Mouse (Mus musculus) lung, postnatal 0 days (tissue): ENCODE data around the gene Tspan12. TPM values are rescaled to one million over a fixed set of nuclear protein-coding genes. Genes with fewer than 3 reads are reported as not detected.

ENCODE experiments used
- ATAC-seq: fragments of 200-750 bp; cut with Nextera tagmentation; 2 replicates; pipeline ENCODE4 v1.8.0; 2017; ENCODE audit warnings: moderate library complexity
- DNase-seq: peaks from one replicate; pipeline ENCODE4 v3.0.0-alpha.2; 2016; ENCODE audit warnings: low spot score
- H3K27ac ChIP-seq: fragments of 300-500 bp; sonication (generic); 2 replicates; pipeline ENCODE4 v1.5.1; 2014; ENCODE audit warnings: antibody characterized with exemption, mild to moderate bottlenecking, low read length, mixed read lengths
- H3K27me3 ChIP-seq: fragments of 300-500 bp; sonication (generic); replicated peaks from 2 replicates; pipeline ENCODE4 v1.6.1; 2014; ENCODE audit warnings: low read length, mixed read lengths; ENCODE audit not compliant: insufficient read depth
- H3K36me3 ChIP-seq: fragments of 300-500 bp; sonication (generic); 2 replicates; pipeline ENCODE4 v1.6.1; 2014; ENCODE audit warnings: low read length, mixed read lengths; ENCODE audit not compliant: insufficient read depth
- H3K4me1 ChIP-seq: fragments of 300-500 bp; sonication (generic); 2 replicates; pipeline ENCODE4 v1.6.1; 2014; ENCODE audit warnings: antibody characterized with exemption, low read depth, low read length, mixed read lengths; ENCODE audit not compliant: insufficient read depth
- H3K4me2 ChIP-seq: fragments of 300-500 bp; sonication (generic); replicated peaks from 2 replicates; pipeline ENCODE4 v1.6.1; 2014; ENCODE audit warnings: low read depth, mild to moderate bottlenecking, low read length, moderate library complexity, mixed read lengths
- H3K4me3 ChIP-seq: fragments of 300-500 bp; sonication (generic); 2 replicates; pipeline ENCODE4 v1.5.1; 2014; ENCODE audit warnings: low read depth, low read length
- H3K9ac ChIP-seq: fragments of 300-500 bp; sonication (generic); replicated peaks from 2 replicates; pipeline ENCODE4 v1.6.1; 2014; ENCODE audit warnings: low read depth, mild to moderate bottlenecking
- H3K9me3 ChIP-seq: fragments of 300-500 bp; sonication (generic); 2 replicates; pipeline ENCODE4 v1.6.1; 2016; ENCODE audit warnings: low read length, mixed read lengths
- CTCF ChIP-seq: IDR thresholded peaks from 2 replicates; pipeline ENCODE4 v1.5.1; 2016; ENCODE audit warnings: antibody characterized with exemption, mild to moderate bottlenecking
- EP300 ChIP-seq: IDR thresholded peaks from 2 replicates; pipeline ENCODE4 v1.6.1; 2016; ENCODE audit warnings: antibody characterized with exemption, mild to moderate bottlenecking, control low read depth
- WGBS: fragments of 180-500 bp; shearing (Covaris S2); extraction: QIAGEN DNeasy Blood & Tissue Kit; methylation state at CpG from one replicate; pipeline ENCODE4 v1.1.7; 2014; 5-methylcytosine and 5-hydroxymethylcytosine counted together
- polyA plus RNA-seq: library from polyadenylated mRNA; unstranded; fragments of >200 nt; fragmentation: Nextera tagmentation; extraction: Ambion mirVana; gene quantifications from 2 replicates; pipeline ENCODE4 v1.2.1, GENCODE M21; 2015

Tspan12 gene
- polyA plus RNA-seq, 1 experiment from 2014 or later = 85.5 TPM

DNA sequence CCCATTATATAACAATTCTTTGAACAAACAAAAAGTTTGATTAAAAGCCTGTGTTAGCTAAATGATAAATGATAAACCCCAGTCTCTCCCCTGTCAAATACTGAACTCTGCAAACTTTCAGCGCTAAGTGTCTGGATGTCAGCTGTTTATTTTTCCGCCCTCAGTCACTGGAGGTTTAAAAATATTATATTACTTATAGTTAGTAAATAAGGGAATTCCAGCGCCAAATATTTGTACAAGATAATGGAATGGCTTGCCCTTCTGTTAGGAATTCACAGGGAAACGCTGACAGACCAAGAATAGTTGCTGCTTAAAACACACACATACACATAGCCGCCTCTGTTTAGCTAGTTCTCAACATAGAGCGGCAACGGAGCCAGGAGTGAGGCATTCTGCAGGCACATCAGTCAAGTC lies 29.6 kb downstream of the Tspan12 start:
- TF ChIP-seq EP300 = no peak
- no peak for TF ChIP-seq CTCF
- Histone ChIP-seq H3K36me3 (no peaks in the 10 kb centered on the region), H3K4me1 (peaks cover 9% of the 10 kb centered on the region; the same call in 1 of the 2 replicates), H3K27me3 (no peaks in the 10 kb centered on the region), H3K9ac (no peak overlapping the region), H3K4me2 (peak overlapping the region; percentile 39), H3K9me3 (no peaks in the 10 kb centered on the region), H3K27ac (0 out of 2 replicates have a peak overlapping the region, but pooled peaks have one; percentile 11), H3K4me3 (no peak overlapping the region)
- peak; percentile 55; the same call in 1 of the 2 replicates for ATAC-seq
- 20% methylated on average over 7 of the region's 7 CpGs for WGBS
- peak; percentile 26 for DNase-seq

DNA sequence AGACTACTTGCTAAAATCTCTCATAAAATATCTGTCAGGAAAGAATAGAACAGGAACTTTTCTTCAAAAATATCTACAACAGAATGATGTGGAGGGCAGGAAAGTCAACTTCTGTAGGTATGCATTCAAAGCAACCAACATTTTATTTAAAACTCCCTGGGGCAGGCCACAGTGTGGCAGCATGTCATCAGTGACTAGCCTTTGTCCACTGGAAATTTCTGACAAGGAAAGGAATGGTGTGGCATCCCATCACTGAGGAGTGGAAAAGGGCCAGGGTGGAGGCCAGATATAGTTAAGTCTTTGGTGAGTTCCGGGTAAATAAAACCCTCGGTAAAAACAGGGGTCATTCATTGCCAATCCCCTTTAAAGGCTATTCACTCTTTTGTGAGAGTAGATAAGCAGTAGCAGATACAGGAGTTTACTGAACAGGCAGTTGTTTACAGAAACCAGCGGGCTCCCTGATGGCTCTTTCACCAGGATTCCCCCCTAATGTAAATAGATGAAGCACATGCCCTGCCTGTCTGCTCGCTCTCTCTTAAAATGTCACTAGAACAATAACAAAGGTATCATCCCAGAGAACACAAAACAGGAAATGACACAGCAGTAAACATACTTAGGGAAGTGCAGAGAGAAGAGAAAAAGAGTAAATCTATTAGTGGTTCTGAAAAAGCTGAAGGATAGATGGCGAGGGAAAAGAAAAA lies 34.1 kb downstream of the Tspan12 start:
- H3K4me2 ChIP-seq = no peak overlapping the region
- TF ChIP-seq EP300 (peak; percentile 63), CTCF (peak; percentile 54)
- DNase-seq (peak; percentile 10), ATAC-seq (peak; percentile 58)
- H3K27me3 ChIP-seq = no peaks in the 10 kb centered on the region
- 14% methylated on average over 5 of the region's 5 CpGs for WGBS
- H3K9ac ChIP-seq = no peak overlapping the region
- no peaks in the 10 kb centered on the region for H3K36me3 ChIP-seq
- no peak overlapping the region for H3K4me3 ChIP-seq
- no peaks in the 10 kb centered on the region for H3K9me3 ChIP-seq
- peaks cover 4% of the 10 kb centered on the region; the same call in 1 of the 2 replicates for H3K4me1 ChIP-seq
- H3K27ac ChIP-seq = no peak overlapping the region

DNA sequence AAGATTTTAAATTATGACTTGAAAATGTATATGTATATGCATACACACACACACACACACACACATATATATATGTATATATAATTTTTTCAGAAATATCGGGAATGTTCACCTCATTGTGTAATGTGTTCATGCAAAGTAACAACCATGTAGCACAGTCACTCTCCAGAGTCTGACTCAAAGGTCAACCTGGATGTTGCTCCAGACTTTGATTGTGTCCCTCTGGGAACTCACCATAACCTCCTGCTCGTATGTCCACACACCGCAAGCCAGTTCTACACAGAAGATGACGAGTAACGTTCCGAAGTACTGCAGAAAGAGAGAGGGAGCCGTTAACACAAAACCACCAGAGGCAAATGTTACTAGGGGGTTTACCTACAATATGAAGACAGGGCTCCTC lies 46.3 kb downstream of the Tspan12 start:
- Histone ChIP-seq H3K9ac (no peak overlapping the region), H3K4me1 (no peaks in the 10 kb centered on the region), H3K4me2 (no peak overlapping the region), H3K4me3 (no peak overlapping the region), H3K27me3 (no peaks in the 10 kb centered on the region), H3K27ac (no peak overlapping the region), H3K36me3 (no peaks in the 10 kb centered on the region), H3K9me3 (no peaks in the 10 kb centered on the region)
- ATAC-seq = no peak
- WGBS = 87% methylated on average over 7 of the region's 7 CpGs
- TF ChIP-seq CTCF = no peak
- TF ChIP-seq EP300 = no peak
- no peak for DNase-seq

DNA sequence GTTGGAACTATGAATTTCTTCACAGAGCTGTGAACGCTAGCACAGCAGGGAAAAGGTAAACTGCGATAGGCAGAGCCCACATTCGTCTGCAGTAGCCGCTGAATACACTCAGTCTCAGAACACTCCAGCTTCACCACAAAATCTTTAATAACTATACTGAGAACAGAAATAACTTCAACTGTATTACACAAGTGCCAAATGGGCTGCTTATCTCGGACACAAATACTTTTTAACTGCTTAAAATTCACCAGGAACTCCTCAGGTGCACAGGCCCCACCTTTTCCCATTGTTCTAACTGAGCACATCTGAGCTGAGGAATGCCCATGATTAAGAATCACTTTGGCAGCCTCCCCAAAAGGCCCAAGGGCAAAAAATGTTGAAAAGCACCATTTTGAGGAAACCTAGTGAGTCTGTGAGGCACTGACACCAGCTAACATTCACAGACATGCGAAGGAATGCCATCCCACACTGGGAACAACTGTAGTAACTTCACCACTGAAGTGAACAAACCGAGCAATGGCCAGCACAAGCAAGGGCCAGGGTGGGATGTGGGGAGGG lies 47.2 kb downstream of the Tspan12 start:
- DNase-seq (peak; percentile 52), ATAC-seq (peak; percentile 67)
- Histone ChIP-seq H3K9me3 (no peaks in the 10 kb centered on the region), H3K4me2 (no peak overlapping the region), H3K9ac (no peak overlapping the region), H3K27me3 (no peaks in the 10 kb centered on the region), H3K4me3 (no peak overlapping the region), H3K4me1 (no peaks in the 10 kb centered on the region), H3K27ac (peak overlapping the region; percentile 51; the same call in 1 of the 2 replicates), H3K36me3 (no peaks in the 10 kb centered on the region)
- 55% methylated on average over 7 of the region's 7 CpGs for WGBS
- no peak for TF ChIP-seq CTCF

DNA sequence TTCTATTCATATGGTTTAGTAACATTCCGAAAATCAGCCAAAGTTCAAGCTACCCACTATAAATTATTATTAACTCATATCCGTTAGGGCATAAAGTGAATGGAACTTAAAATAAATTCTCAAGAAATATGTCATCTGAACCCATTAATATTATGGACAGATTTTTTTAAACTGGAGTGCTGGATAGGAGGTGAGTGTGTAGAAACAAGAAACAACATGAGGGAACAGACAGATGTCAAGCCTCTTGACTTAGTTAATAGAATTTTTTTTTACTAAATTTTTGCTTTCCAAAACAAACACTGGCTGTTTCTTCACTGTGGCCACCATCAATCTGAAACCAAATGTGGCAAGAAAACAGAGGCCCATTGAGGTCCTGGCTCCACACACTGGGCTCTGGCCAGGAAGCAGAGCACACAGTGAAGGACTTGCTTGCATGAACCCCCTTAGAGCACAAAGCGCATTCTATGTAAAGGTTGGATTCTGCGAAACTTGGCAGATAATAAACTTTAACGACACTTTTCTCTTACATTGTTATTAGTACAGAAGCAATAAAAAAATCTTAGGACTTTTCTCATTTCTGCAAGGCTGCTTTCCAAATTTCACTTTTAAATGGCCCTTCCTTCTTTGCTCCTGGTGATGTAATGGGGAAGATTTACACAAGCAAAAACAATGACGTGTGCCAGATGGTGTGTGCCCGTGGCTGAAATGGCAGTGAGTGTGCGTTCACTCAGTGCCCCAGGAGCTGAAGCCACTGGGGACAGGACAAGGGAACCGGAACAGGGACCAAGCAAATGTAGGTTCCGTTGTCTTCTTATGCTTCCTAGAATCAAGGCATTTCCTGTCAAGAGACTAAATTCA lies 48.6 kb downstream of the Tspan12 start:
- Histone ChIP-seq H3K4me3 (no peak overlapping the region), H3K4me1 (no peaks in the 10 kb centered on the region), H3K4me2 (no peak overlapping the region), H3K9me3 (no peaks in the 10 kb centered on the region), H3K27ac (0 out of 2 replicates have a peak overlapping the region, but pooled peaks have one; percentile 22), H3K9ac (no peak overlapping the region), H3K27me3 (no peaks in the 10 kb centered on the region), H3K36me3 (no peaks in the 10 kb centered on the region)
- ATAC-seq (peak; percentile 62), DNase-seq (peak; percentile 67)
- WGBS = 55% methylated on average over 10 of the region's 10 CpGs
- TF ChIP-seq EP300 (no peak), CTCF (no peak)

DNA sequence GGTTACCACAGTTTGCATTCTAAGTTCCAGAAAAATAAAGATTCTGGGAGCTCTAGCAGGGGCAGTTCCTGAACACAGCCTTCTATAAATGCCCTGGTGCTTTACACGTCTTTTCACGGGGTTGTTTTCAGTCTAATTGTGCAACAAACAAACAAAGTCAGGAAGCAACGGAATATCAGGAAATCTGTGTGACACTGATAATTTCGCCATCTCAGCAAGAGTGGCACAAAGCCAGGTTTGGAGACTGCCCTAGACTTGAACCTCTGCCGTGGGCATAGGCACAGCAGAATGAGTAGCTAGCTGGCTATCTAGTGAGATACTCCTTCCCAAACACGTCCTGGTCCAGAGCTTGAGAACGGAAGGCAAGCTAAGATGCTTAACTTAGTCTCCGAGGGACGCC lies 53.7 kb downstream of the Tspan12 start:
- peak; percentile 67 for ATAC-seq
- H3K4me1 ChIP-seq = peaks cover 4% of the 10 kb centered on the region; the same call in 1 of the 2 replicates
- WGBS = 61% methylated on average over 9 of the region's 9 CpGs
- no peak overlapping the region for H3K9ac ChIP-seq
- no peak for TF ChIP-seq CTCF
- TF ChIP-seq EP300 = peak; percentile 95
- no peaks in the 10 kb centered on the region for H3K27me3 ChIP-seq
- no peaks in the 10 kb centered on the region for H3K36me3 ChIP-seq
- H3K9me3 ChIP-seq = no peaks in the 10 kb centered on the region
- H3K4me2 ChIP-seq = no peak overlapping the region
- DNase-seq = peak; percentile 53
- H3K4me3 ChIP-seq = no peak overlapping the region
- no peak overlapping the region for H3K27ac ChIP-seq
